Mouse (Mus musculus): Measurements from ENCODE around the gene Fxyd6. TPM values are rescaled to one million over a fixed set of nuclear protein-coding genes. Genes with fewer than 3 reads are reported as not detected.

Gene Fxyd6
- total and polyA plus RNA-seq, 2 experiments from 2014 or later: 490 to 767 TPM

- WGBS: 59% methylated on average over 3 of the region's 3 CpGs
- peaks cover 29% of the 10 kb centered on the region; the same call in 1 of the 2 replicates for H3K36me3 ChIP-seq (ENCODE audit: insufficient read depth, low read length)
Observed at GRCm38 (mm10) chr9:45395796-45396195, 25.8 kb downstream of the Fxyd6 start.

GRCm38 (mm10) chr9:45398336-45398735 is 28.4 kb downstream of the Fxyd6 start:
- WGBS: 41% methylated on average over 1 of the region's 1 CpGs
- H3K27ac ChIP-seq: no peak overlapping the region
- ATAC-seq: no peak

More at GRCm38 (mm10) chr9:45395796-45396195, 25.8 kb downstream of the Fxyd6 start:
- no peaks in the 10 kb centered on the region for H3K27me3 ChIP-seq (ENCODE audit: insufficient read depth, low read length)
- H3K9ac ChIP-seq (replicated peaks; ENCODE audit: low read length): no peak overlapping the region
- no peaks in the 10 kb centered on the region for H3K4me1 ChIP-seq (ENCODE audit: insufficient read depth, low read length)
- H3K9me3 ChIP-seq (ENCODE audit: low read length): no peaks in the 10 kb centered on the region
- no peak for TF ChIP-seq CTCF (IDR thresholded peaks at IDR 0.05; ENCODE audit: low read depth)
- ATAC-seq (no peak), DNase-seq (ENCODE audit: low spot score) (no peak)
- H3K4me2 ChIP-seq (ENCODE audit: low read depth, low read length): no peak overlapping the region
- no peak overlapping the region for H3K4me3 ChIP-seq (ENCODE audit: low read length)
- H3K27ac ChIP-seq: no peak overlapping the region

DNA sequence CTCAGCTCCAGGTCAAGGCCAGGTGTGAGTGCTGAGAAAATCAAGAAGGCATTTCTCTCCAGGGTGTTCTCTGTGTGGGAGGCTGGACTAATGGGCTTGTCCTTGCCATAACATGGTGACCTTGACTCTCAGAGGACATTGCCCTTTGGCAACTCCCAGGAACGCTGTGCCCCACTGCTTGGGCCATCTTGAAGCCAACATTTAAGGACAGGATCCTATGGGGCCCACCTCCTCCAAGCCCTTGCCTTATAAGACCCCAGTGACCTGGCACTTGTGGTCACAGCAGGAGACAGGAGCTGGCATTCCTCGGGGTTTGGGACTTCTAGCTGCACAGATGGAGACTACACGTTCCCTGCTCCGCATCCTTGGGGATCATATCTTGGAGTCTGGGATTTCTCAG is 29.4 kb downstream of the Fxyd6 start, which contains the start of gene Fxyd2:
Gene Fxyd2, plus strand, starts transcription at position 236 of the 400 bp plus-strand sequence.
- WGBS: 73% methylated on average over 4 of the region's 4 CpGs
- H3K9ac ChIP-seq (replicated peaks; ENCODE audit: low read length): no peak within 1 kb of the TSS
- H3K36me3 ChIP-seq (ENCODE audit: insufficient read depth, low read length): peaks cover 6% of the 10 kb centered on the region; the same call in 1 of the 2 replicates
- H3K4me2 ChIP-seq (ENCODE audit: low read depth, low read length): no peak within 1 kb of the TSS
- TF ChIP-seq CTCF (IDR thresholded peaks at IDR 0.05; ENCODE audit: low read depth): no peak
- H3K27ac ChIP-seq: no peak within 1 kb of the TSS
- H3K27me3 ChIP-seq (ENCODE audit: insufficient read depth, low read length): no peaks in the 10 kb centered on the region; the same call in 1 of the 2 replicates
- no peak for ATAC-seq
- no peak for DNase-seq (ENCODE audit: low spot score)
- H3K4me3 ChIP-seq (ENCODE audit: low read length): no peak within 1 kb of the TSS
- H3K4me1 ChIP-seq (ENCODE audit: insufficient read depth, low read length): no peaks in the 10 kb centered on the region
- H3K9me3 ChIP-seq (ENCODE audit: low read length): no peaks in the 10 kb centered on the region

More at GRCm38 (mm10) chr9:45398336-45398735, 28.4 kb downstream of the Fxyd6 start:
- H3K9me3 ChIP-seq (ENCODE audit: low read length): no peaks in the 10 kb centered on the region
- no peak overlapping the region for H3K4me3 ChIP-seq (ENCODE audit: low read length)
- DNase-seq (ENCODE audit: low spot score): no peak
- TF ChIP-seq CTCF (IDR thresholded peaks at IDR 0.05; ENCODE audit: low read depth): no peak
- no peak overlapping the region for H3K4me2 ChIP-seq (ENCODE audit: low read depth, low read length)
- no peaks in the 10 kb centered on the region; the same call in 1 of the 2 replicates for H3K27me3 ChIP-seq (ENCODE audit: insufficient read depth, low read length)
- H3K36me3 ChIP-seq (ENCODE audit: insufficient read depth, low read length): peaks cover 17% of the 10 kb centered on the region; the same call in 1 of the 2 replicates
- no peaks in the 10 kb centered on the region for H3K4me1 ChIP-seq (ENCODE audit: insufficient read depth, low read length)
- H3K9ac ChIP-seq (replicated peaks; ENCODE audit: low read length): no peak overlapping the region

- no peak overlapping the region for H3K9ac ChIP-seq (replicated peaks; ENCODE audit: low read length)
- no peak for TF ChIP-seq CTCF (IDR thresholded peaks at IDR 0.05; ENCODE audit: low read depth)
- WGBS: 40% methylated on average over 4 of the region's 4 CpGs
- H3K27me3 ChIP-seq (ENCODE audit: insufficient read depth, low read length): no peaks in the 10 kb centered on the region; the same call in 1 of the 2 replicates
- no peak for ATAC-seq
- no peak for DNase-seq (ENCODE audit: low spot score)
- no peak overlapping the region for H3K27ac ChIP-seq
- H3K4me2 ChIP-seq (ENCODE audit: low read depth, low read length): no peak overlapping the region
- H3K9me3 ChIP-seq (ENCODE audit: low read length): no peaks in the 10 kb centered on the region
- H3K4me1 ChIP-seq (ENCODE audit: insufficient read depth, low read length): no peaks in the 10 kb centered on the region
- no peaks in the 10 kb centered on the region for H3K36me3 ChIP-seq (ENCODE audit: insufficient read depth, low read length)
- H3K4me3 ChIP-seq (ENCODE audit: low read length): no peak overlapping the region
Observed at GRCm38 (mm10) chr9:45401851-45402250, 31.9 kb downstream of the Fxyd6 start.

DNA sequence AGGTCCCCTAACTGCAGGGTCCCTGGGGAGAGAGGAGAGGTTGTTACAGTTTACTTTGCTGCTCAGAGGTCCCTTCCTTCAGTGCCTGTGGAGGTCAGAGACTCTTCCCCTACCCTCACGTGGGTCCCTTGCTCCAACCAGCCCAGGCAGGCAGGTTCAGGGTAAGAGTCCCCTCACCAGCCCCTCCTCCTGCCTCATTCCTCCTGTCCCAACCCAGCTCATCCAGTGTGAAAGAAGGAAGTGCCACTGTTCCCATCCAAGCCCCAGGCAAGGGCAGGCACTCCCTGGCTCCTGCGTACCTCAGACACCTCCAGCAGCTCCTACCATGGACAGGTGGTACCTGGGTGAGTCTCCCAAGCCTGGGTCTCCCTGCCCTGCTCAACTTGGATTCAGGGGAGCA is 33.0 kb downstream of the Fxyd6 start:
- no peak overlapping the region for H3K27ac ChIP-seq
- 59% methylated on average over 2 of the region's 2 CpGs for WGBS
- H3K27me3 ChIP-seq (ENCODE audit: insufficient read depth, low read length): no peaks in the 10 kb centered on the region; the same call in 1 of the 2 replicates

DNA sequence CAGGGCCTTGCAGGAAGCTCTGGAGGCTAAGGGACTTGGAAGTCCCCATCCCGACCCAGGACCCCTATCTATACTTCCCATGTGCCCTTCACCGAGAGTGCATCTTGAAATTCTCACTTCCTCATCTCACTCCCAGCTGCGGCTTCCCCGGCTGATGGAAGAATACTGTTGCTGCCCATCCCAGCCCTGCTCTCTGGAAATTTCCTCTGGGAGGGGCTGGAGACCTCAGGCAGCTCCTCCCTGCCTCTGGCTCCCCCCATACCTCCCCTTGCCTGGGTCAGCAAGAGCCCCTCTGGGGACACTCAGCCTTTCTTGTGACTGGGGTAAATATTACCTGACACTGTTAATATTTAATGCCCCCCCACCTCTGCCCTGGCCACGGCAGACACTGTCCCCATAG is 35.7 kb downstream of the Fxyd6 start:
- DNase-seq (ENCODE audit: low spot score): no peak
- Histone ChIP-seq H3K4me1 (ENCODE audit: insufficient read depth, low read length) (no peaks in the 10 kb centered on the region), H3K9ac (replicated peaks; ENCODE audit: low read length) (no peak overlapping the region), H3K9me3 (ENCODE audit: low read length) (no peaks in the 10 kb centered on the region), H3K36me3 (ENCODE audit: insufficient read depth, low read length) (no peaks in the 10 kb centered on the region), H3K27me3 (ENCODE audit: insufficient read depth, low read length) (no peaks in the 10 kb centered on the region; the same call in 1 of the 2 replicates), H3K27ac (no peak overlapping the region), H3K4me2 (ENCODE audit: low read depth, low read length) (no peak overlapping the region), H3K4me3 (ENCODE audit: low read length) (no peak overlapping the region)
- ATAC-seq: no peak
- 65% methylated on average over 5 of the region's 5 CpGs for WGBS
- no peak for TF ChIP-seq CTCF (IDR thresholded peaks at IDR 0.05; ENCODE audit: low read depth)

More for the DNA sequence above, 33.0 kb downstream of the Fxyd6 start:
- Histone ChIP-seq H3K9ac (replicated peaks; ENCODE audit: low read length) (no peak overlapping the region), H3K4me1 (ENCODE audit: insufficient read depth, low read length) (no peaks in the 10 kb centered on the region), H3K4me3 (ENCODE audit: low read length) (no peak overlapping the region), H3K36me3 (ENCODE audit: insufficient read depth, low read length) (no peaks in the 10 kb centered on the region), H3K9me3 (ENCODE audit: low read length) (no peaks in the 10 kb centered on the region), H3K4me2 (ENCODE audit: low read depth, low read length) (no peak overlapping the region)
- DNase-seq (ENCODE audit: low spot score) (no peak), ATAC-seq (no peak)
- no peak for TF ChIP-seq CTCF (IDR thresholded peaks at IDR 0.05; ENCODE audit: low read depth)

GRCm38 (mm10) chr9:45406808-45407207 is 36.8 kb downstream of the Fxyd6 start:
- 73% methylated on average over 3 of the region's 3 CpGs for WGBS
- H3K27ac ChIP-seq: no peak overlapping the region
- DNase-seq (ENCODE audit: low spot score) (no peak), ATAC-seq (no peak)
- no peak overlapping the region for H3K4me2 ChIP-seq (ENCODE audit: low read depth, low read length)
- no peaks in the 10 kb centered on the region for H3K36me3 ChIP-seq (ENCODE audit: insufficient read depth, low read length)
- TF ChIP-seq CTCF (IDR thresholded peaks at IDR 0.05; ENCODE audit: low read depth): no peak
- H3K4me3 ChIP-seq (ENCODE audit: low read length): no peak overlapping the region
- no peaks in the 10 kb centered on the region for H3K9me3 ChIP-seq (ENCODE audit: low read length)
- H3K9ac ChIP-seq (replicated peaks; ENCODE audit: low read length): no peak overlapping the region
- no peaks in the 10 kb centered on the region for H3K4me1 ChIP-seq (ENCODE audit: insufficient read depth, low read length)
- no peaks in the 10 kb centered on the region; the same call in 1 of the 2 replicates for H3K27me3 ChIP-seq (ENCODE audit: insufficient read depth, low read length)

Data from hindbrain, postnatal 0 days (tissue).